24 mouse cellular contexts compared by ENCODE assay signal in the genomic region with DNA sequence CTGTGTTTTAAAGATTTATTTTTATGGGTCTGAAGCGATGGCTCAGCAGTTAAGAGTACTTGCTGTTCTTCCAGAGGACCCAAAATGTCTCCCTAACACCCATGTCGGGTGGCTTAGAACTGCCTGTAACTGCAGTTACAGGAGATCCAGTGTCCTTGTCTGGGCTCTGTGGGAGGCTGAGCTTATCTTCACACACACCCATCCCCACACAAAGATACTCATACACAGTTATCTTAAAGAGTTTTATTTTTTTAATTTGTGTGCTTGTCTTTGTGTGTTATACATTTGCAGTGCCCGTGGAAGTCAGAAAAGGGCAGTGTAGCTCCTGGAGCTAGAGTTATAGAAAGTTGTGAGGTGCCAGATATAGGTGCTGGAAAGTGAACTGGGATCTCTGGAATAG. TPM values are rescaled to one million over a fixed set of nuclear protein-coding genes. Genes with fewer than 3 reads are reported as not detected.
A peak's percentile ranks its signal among the peaks of the same experiment; 100 is the strongest.
DNase-seq lines count a peak whose midpoint lies in the region; ATAC-seq and TF ChIP-seq lines count a peak whose summit lies in the region.
"Had no signal": no experiment of that assay in that cellular context is flagged by ENCODE, and none has a peak within 500 bp of the region (broad histone marks: within the 10 kb centered on the region; RNA-seq: fewer than 3 reads in every experiment).

No protein-coding gene starts in this region.

- peaks cover 0 to 2% of the 10 kb centered on the region in 2 experiments; a peak in 2 of 4 replicates for H3K4me1 ChIP-seq in liver, embryonic 14.5 days (replicated peaks; ENCODE audit: control insufficient read depth in 2 of 2, insufficient read depth in 2 of 2, low read length in 1 of 2)
- H3K4me1 ChIP-seq: embryonic facial prominence, embryonic 10.5 days; embryonic facial prominence, embryonic 12.5 days; forebrain, embryonic 13.5 days; forebrain, embryonic 15.5 days had no signal

- H3K36me3 ChIP-seq in liver, embryonic 14.5 days (replicated peaks; ENCODE audit: control insufficient read depth, insufficient read depth, low read depth) = no peaks in the 10 kb centered on the region
- H3K36me3 ChIP-seq: embryonic facial prominence, embryonic 10.5 days; embryonic facial prominence, embryonic 12.5 days; forebrain, embryonic 15.5 days had no signal

- TF ChIP-seq CTCF in liver, embryonic 14.5 days (IDR thresholded peaks at IDR 0.05; ENCODE audit: low read depth) = no peak

- no peaks in the 10 kb centered on the region for H3K9me3 ChIP-seq in liver, embryonic 14.5 days (ENCODE audit: control insufficient read depth, low read length)
- H3K9me3 ChIP-seq: embryonic facial prominence, embryonic 10.5 days; embryonic facial prominence, embryonic 12.5 days; forebrain, embryonic 13.5 days; forebrain, embryonic 15.5 days had no signal

- no peak overlapping the region for H3K27ac ChIP-seq in liver, embryonic 14.5 days
- H3K27ac ChIP-seq: embryonic facial prominence, embryonic 10.5 days; embryonic facial prominence, embryonic 12.5 days; forebrain, embryonic 13.5 days; forebrain, embryonic 15.5 days had no signal

- H3K9ac ChIP-seq in liver, embryonic 14.5 days (replicated peaks) = no peak overlapping the region
- H3K9ac ChIP-seq: embryonic facial prominence, embryonic 12.5 days; forebrain, embryonic 13.5 days; forebrain, embryonic 15.5 days; forebrain, postnatal 0 days had no signal

- no peak for DNase-seq in liver, embryonic 14.5 days (ENCODE audit: low read depth in 3 of 3, low spot score in 3 of 3)
- no peak for DNase-seq in liver
- DNase-seq in ovary, postnatal 10 days (ENCODE audit: low spot score) = no peak
- DNase-seq in urinary bladder, postnatal 36 days (ENCODE audit: low spot score in 2 of 2) = no peak
- DNase-seq: adrenal gland, adult 8-10 months; adrenal gland, postnatal 14 days; adrenal gland, postnatal 36 days; cerebellum, adult 11-12 months; cerebellum, adult 2 months; cerebellum, adult 9-10 months; cerebellum, postnatal 10 days; cerebellum, postnatal 36 days; forebrain, postnatal 0 days had no signal

- H3K27me3 ChIP-seq in liver, embryonic 14.5 days (ENCODE audit: control insufficient read depth, insufficient read depth, low read length) = no peaks in the 10 kb centered on the region
- H3K27me3 ChIP-seq: embryonic facial prominence, embryonic 12.5 days; forebrain, embryonic 13.5 days; forebrain, embryonic 15.5 days had no signal

- H3K4me2 ChIP-seq in liver, embryonic 14.5 days (ENCODE audit: low read depth) = no peak overlapping the region
- H3K4me2 ChIP-seq: embryonic facial prominence, embryonic 12.5 days; forebrain, embryonic 13.5 days; forebrain, embryonic 15.5 days had no signal

- 23% methylated on average over 3 of the region's 3 CpGs for WGBS in liver, embryonic 14.5 days (ENCODE audit: insufficient replicate concordance)

- peak; percentile 35; the same call in 1 of the 2 replicates for ATAC-seq in liver, embryonic 14.5 days (ENCODE audit: insufficient read depth)
- ATAC-seq in common myeloid progenitor, adult 5-6 weeks (replicated peaks; ENCODE audit: low read depth, poor library complexity, severe bottlenecking) = 0 out of 2 replicates have a peak, but pooled peaks have one; percentile 22
- peak; percentile 87 for ATAC-seq in megakaryocyte-erythroid progenitor cell, adult 5-6 weeks (replicated peaks; ENCODE audit: low FRiP score, low TSS enrichment, poor library complexity, severe bottlenecking)
- ATAC-seq: activated CD4-positive, CD25-positive, alpha-beta regulatory T cell, adult 4 months; forebrain, embryonic 13.5 days; forebrain, embryonic 15.5 days; forebrain, postnatal 0 days; Patski had no signal

- no peak overlapping the region for H3K4me3 ChIP-seq in liver, embryonic 14.5 days (ENCODE audit: insufficient read depth in 1 of 2, low read depth in 2 of 2, low read length in 2 of 2)
- H3K4me3 ChIP-seq: embryonic facial prominence, embryonic 10.5 days; embryonic facial prominence, embryonic 12.5 days; forebrain, embryonic 13.5 days; forebrain, embryonic 15.5 days had no signal

- no peak for TF ChIP-seq EP300 in liver, embryonic 14.5 days (IDR thresholded peaks at IDR 0.05; ENCODE audit: low read depth)

RNA-seq across cellular contexts. Expression of gene Asb14, which starts 3.6 kb away (rescaled TPM):
- polyA plus RNA-seq in liver, embryonic 14.5 days (2012; rRNA removed) = 0.10 TPM in 1 of 2 replicates, not detected in the other
- not detected in 2 replicates for polyA plus RNA-seq in liver, embryonic 14.5 days (2014; fragmentation: Nextera tagmentation; extraction: Ambion mirVana)
- not detected in 2 replicates for total RNA-seq in common myeloid progenitor, adult 5-6 weeks (2017)
- total RNA-seq in megakaryocyte-erythroid progenitor cell, adult 5-6 weeks (2014; fragmentation: Nextera tagmentation) = 0.85 TPM in 1 of 2 replicates, not detected in the other
- not detected in 2 replicates for total RNA-seq in megakaryocyte-erythroid progenitor cell, adult 5-6 weeks (2017)
- total RNA-seq: adrenal gland, adult 18-20 months; adrenal gland, adult 8-10 months; adrenal gland, postnatal 14 days; adrenal gland, postnatal 36 days had no signal
- polyA plus RNA-seq: C2C12; embryonic facial prominence, embryonic 10.5 days; forebrain, embryonic 11.5 days; forebrain, embryonic 13.5 days had no signal

Comparison
In these comparisons a context has a peak if more than half of its experiments do, and no peak if none do; other contexts are left out.
1. ATAC-seq: peak in every context shown above with its lines; median percentile 87 in megakaryocyte-erythroid progenitor cell, adult 5-6 weeks; 35 in liver, embryonic 14.5 days; 22 in common myeloid progenitor, adult 5-6 weeks.